Mouse (Mus musculus) right cerebral cortex, postnatal 10 days (tissue): ENCODE results near the gene Yipf2.
A peak's percentile ranks its signal among the peaks of the same experiment; 100 is the strongest.
"Not testable (repeated sequence)": the region's sequence is repeated elsewhere in the genome, so short reads cannot be mapped to it uniquely, and the experiment has no call there.

Experiments
- DNase-seq, 2 experiments: peaks; one replicate each; pipeline ENCODE4 v3.0.0; 2021; ENCODE audit warnings: low spot score in 2 of 2

Gene Yipf2

DNA sequence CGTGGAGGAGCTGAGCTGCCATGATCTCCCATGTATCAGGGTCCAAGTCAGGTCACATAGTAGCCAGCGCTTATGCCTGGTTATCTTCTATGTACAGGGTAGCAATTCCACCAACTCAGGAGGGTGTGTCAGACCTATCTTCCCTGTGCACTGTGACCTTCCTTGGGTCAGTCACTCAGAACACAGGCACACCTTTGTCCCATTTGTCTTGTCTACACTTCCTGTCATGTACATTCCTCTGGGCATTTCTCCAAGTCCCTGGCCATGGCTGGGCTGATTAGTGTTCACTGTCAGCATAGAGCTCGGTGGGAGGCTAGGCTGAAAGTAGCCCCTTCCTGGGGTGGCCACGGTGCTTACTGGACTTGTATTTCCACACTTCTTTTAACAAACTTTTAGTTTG, 34.3 kb downstream of the Yipf2 start:
- DNase-seq = no peak

DNA sequence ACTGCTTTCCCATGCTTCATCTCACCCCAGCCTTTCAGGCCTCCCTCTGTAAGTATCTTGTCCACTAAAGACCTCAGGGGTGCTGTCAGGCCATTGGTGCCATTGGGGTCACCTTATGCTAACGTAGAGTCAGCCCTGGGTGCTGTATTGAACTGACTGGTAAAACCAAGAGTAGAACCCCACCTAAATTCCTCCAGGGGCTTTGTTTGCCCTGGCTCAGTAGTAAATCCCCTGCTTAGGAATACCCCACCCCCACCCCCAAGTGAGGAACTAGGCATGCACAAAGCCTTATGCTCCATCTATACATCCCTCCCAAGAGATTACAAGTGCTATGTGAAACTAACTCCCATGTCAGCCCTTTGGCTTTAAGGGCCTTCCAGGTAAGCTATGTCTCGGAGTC, 35.1 kb downstream of the Yipf2 start:
- no peak for DNase-seq

DNA sequence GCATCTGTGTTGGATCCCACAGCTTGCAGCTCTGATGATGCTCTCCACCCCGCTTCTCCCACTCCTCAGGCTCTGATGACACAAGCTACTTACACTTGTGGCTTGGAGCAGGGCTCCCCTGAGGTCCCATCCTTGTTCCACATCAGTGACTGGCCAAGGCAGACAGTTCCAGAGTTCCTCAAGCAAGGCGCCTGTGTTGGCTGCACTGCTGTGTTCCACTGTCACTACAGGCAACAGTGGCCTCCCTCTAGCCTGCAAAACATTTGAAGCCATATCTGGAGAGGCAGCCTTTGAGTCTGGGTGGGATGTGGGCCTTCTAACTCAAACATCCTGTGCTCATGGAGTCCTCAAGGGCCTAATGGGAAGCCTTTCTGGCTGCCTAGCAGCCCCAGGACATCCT, 35.6 kb downstream of the Yipf2 start:
- DNase-seq = no peak

DNA sequence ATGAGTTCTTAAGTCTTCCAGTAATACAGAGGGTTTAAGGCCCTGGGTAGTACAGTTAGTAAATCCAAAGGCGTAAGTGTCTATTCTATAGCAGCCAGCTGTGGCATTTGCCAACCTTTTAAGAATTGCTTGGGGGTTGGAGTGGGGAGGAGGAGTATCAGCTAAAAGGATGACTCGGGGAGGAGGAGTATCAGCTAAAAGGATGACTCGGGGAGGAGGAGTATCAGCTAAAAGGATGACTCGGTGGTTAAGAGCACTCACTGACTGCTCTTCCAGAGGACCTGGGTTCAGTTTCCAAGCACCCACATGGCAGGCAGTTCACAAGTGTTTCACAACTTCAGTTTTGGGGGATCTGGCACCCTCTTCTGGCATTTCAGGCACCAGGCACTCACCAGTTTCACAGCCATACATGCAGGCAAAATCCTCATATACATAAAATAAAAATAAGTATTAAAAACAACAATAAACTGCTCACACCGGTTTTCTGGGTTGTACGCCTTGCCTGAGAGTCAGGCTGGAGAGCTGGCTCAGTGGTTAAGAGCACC, 37.4 kb downstream of the Yipf2 start:
- DNase-seq = no peak

DNA sequence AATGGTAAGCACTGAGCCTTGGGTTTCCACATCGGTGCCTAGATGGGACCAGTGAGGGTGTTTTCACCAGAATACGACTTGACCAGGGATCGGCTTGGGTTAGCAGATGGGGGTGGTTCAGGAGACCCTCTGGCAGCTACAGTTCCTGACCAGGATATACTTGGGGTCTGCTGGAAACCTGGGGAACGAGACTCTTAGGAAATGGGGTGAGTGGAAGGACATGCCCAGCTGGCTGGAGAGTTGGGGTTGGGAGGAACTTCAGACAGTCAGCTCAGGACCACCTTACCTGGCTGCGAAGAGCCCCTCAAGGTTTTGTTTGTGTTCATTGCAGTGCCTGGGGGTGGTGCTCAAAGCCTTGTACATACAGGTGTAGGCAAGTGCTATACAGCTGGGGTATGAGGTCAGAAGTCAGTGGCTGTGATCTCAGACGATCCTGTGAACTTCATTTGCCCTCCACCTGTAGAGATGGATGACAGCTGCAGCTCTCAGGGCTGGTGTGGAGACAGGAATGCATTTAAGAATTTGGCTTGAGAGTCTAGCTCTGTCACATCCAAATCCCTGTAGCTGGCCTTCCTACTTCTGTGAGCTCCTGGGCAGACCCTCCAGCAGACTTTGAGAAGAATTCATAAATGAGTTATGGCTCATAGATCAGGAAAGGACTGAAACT, 38.9 kb downstream of the Yipf2 start:
- DNase-seq = no peak

DNA sequence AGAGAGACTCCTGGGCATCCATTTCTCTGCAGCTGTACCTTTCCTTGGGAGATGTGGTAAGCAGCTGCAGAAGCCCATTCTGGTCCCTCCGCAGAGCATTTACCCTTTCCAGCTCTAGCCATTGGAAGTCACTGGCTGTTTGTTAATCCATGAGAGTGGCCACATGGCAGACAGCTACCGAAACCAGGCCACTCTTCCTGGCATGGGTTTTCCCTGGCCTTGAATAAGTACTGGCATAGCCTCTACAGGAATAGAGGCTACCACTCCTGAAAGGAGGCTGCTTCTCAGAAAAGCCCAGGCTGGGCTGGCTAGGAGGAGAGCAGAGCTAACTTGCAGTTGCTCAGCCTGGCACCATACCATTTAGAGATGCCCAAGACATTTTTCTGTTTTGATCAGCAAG, 41.6 kb downstream of the Yipf2 start:
- no peak for DNase-seq

DNA sequence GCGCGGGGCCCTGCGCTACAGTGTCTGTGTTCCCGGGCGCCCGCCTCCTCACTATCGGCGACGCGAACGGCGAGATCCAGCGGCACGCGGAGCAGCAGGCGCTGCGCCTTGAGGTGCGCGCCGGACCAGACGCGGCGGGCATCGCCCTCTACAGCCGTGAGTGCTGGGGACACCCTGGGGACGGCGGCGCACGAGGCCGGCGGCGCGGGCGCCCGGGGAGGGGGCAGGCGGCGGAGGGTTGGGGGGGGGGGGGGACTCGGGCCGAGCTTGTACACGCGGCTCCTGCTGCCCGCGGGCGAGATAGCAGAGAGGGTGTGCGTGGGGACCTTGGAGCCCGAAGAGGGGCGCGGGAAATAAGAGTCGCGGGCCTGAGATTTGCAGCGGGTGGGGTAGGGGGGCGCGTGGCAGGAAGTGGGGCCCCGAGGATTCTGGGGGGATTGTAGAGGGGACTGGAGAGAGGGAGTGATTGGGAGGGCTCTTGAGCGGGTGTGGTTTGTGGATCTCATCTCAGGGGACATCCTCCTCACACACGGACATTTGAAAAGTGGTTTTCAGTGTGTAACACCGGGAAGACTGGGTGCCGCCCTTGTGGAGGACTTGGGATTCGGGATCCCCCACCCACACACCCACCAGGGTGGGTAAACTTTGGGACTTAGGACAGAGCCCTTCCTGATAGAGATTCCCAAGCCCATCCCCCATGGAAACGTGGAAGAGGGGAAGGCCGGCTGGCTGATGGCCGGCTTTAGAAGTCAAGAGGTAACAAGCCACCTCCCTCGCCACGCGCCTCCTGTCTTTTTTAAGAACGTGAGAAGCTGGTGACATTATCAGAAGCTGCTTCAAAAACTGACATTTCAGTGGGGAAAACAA, 45.3 kb downstream of the Yipf2 start:
- DNase-seq = peak; percentile 73 to 74

DNA sequence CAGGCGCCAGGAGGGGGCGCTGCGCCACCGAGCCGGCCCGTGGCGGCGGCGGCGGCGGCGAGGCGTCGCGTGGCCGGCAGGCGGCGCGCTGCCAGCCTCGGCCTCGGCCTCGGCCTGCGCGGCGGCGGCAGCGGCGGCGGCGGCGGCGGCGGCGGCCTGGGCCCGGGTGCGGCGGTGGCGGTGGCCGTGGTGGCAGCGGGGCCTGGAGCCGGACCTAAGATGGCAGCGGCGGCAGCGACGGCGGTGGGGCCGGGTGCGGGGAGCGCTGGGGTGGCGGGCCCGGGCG, 45.9 kb downstream of the Yipf2 start, which contains the start of gene Carm1:
Gene Carm1, plus strand, starts transcription at position 106 of the 286 bp plus-strand sequence.
- no peak for DNase-seq

DNA sequence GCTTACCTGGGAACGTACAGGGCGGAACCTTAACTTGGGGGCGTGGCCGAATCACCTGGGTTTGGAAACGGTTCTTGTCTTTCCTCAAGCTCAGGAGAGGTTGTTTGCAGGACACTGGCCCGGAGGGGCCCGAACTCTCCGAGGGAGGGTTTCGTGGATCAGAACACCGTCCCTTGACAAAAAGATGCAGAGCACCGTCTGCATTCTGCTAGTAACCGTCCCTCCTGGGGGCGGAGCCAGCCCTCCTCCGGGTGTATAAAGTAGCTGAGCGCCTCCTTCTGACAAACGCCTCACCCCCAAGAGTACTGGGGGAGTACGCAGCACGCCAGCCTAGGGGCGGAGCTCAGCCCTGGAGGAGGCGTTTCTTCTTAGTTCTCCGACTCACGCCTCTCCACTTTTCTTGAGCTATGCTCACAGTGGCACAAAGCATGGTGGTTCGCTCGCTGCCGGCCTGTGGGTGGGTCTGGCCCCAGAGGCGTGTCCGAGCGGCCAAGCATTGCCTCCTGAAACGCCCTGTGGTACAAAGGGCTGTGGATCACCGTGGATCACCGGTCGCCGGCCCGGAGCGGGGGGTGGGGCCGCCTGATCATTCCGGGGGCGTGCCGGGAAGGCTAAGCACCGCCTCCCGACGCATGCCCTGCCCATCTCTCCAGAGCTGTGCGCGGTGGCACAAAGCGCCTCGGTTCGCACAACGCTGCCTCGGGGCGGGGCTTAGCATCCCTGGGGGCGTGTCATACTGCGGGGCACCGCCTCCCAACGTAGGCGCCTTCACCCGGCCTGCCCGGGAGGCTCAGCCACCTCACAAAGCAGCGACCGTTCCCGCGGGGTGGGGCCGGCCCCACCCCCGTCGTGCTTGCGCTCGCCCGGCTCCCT, 46.5 kb downstream of the Yipf2 start:
- DNase-seq = peak; percentile 99

DNA sequence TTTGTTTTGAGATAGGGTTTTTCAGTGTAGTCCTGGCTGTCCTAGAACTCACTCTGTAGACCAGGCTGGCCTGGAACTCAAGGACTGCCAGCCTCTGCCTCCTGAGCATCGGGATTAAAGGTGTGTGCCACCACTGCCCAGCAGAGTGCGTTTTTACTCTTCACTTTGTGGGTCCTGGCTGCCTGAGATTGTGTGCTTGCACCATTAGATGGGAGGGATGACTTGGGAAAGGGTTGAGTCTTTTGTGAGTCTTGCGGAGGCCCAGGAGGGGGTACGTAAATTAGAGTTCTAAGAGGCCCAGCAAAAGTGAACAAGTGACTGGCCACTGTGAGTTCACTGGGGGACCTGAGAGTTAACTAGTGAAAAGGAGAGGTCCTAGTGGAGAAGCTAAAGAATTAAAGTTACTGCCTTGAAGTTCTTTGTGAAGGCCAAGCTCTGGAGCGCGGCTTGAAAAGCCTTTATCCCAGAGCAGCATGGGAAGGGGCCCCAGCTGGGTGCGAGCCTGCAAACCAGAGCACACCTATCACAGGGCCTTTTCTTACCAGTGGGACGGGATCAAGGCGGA, 47.2 kb downstream of the Yipf2 start:
- DNase-seq = no peak

DNA sequence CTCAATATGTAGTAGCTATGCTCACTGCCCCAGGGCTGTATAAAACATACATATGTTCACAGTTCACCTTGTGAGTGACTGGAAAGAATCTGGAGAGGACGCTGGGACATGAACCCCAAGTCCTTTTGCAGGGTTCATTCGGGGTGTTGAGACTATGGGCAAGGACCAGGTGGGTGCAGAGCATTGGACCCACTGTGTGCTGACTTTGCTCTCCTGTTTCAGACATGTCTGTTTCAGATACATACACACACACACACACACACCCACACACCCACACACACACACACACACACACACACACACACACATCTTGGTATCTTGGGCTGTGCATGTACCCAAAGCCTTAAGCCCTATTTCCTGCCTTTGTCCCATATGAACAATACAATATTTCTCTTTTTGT, 50.6 kb downstream of the Yipf2 start:
- DNase-seq = not testable (repeated sequence)

DNA sequence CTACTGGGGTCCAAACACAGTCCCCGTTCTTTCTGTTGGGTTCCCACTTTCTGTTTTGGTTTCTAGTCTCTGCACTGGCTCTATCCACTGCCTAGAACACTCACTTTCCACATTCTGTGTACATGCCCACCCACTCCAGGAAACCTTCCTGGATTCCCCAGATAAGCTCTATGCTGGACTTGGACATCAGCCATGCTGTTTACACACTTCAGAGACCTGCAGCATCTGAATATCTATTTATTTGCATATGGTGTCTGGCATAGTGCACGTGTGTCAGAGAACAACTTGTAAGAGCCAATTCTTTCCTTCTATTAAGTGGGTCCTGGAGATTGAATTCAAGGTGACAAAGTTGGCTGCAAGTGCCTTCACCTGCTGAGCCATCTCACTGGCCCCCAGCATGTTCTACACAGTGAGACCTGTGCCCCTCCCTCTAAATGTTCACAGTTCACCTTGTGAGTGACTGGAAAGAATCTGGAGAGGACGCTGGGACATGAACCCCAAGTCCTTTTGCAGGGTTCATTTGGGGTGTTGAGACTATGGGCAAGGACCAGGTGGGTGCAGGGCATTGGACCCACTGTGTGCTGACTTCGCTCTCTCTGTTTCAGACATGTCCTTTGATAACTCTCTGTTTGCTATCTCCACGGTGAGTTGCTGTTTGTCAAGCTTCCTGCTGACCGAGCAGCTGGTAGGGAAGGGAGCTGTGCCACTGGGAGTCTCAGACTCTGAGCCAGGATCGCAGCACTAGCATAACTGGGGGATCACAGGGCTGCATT, 52.5 kb downstream of the Yipf2 start:
- no peak for DNase-seq
